Mouse (Mus musculus): ENCODE data around the gene Btf3l4. TPM values are rescaled to one million over a fixed set of nuclear protein-coding genes. Genes with fewer than 3 reads are reported as not detected.

Btf3l4 gene
- polyA plus RNA-seq, 1 experiment from 2014 or later: 138 TPM

DNA sequence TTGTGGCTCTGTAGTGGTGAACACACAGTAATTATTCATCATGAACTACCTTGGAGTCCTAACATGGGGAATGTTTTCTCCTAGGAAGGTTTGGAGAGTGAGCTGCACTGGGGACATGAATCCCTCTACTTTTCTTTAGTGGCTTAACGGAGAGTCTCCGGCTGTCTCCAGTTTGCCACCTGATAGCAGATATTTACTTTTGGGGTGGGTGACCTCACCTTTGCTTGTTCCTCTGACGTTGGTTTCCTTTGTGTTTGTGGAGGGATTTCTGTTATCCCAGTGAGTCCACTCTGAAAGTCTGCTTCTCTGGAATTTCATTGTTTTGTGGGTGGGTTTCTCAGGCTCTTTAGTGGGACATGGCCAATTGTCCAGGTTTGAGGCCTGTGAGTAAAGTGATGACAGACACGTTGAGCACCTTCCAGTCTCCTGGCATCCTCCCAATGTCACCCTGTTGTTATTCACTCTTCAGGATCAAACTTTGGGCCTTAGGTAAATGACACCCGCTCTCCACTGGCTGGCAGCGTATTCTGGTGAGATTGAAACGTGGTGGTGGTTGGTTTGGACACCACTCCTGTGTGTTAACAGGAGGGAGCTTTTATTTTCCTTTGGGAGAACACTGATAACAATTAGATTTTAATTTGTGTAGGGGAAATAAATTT lies 8.6 kb upstream of the Btf3l4 start:
- WGBS: 86% methylated on average over 7 of the region's 7 CpGs
- H3K4me2 ChIP-seq (replicated peaks): no peak overlapping the region
- H3K4me1 ChIP-seq: peaks cover 8% of the 10 kb centered on the region; the same call in 1 of the 2 replicates
- H3K9ac ChIP-seq: no peak overlapping the region
- H3K36me3 ChIP-seq: no peaks in the 10 kb centered on the region
- no peaks in the 10 kb centered on the region for H3K9me3 ChIP-seq (replicated peaks)
- no peak overlapping the region for H3K4me3 ChIP-seq (replicated peaks)
- no peak for ATAC-seq (ENCODE audit: insufficient number of reproducible peaks, low FRiP score, low TSS enrichment, low read depth)
- H3K27me3 ChIP-seq: no peaks in the 10 kb centered on the region
- no peak overlapping the region for H3K27ac ChIP-seq (replicated peaks)

DNA sequence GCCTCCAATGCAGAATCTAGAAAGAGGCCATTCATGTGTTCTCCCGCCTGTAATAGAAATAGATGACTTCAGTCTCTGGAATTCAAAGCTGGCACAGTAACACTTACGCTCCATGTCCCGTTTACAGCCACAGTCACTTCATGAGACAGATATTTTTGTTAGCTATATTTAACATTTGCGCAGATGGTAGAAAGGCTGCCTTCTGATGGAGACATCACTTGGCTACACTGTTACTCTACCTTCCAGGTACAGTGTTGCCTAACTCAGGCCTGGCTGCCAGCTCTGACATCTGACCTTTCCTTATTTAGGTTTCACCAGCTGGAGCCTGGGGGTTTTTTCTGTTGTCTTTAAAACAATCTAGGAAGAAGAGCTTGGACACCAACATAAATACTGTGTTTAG lies 4.6 kb upstream of the Btf3l4 start:
- no peak for ATAC-seq (ENCODE audit: insufficient number of reproducible peaks, low FRiP score, low TSS enrichment, low read depth)
- Histone ChIP-seq H3K9me3 (replicated peaks) (no peaks in the 10 kb centered on the region), H3K4me3 (replicated peaks) (no peak overlapping the region), H3K4me1 (peaks cover 25% of the 10 kb centered on the region), H3K27me3 (no peaks in the 10 kb centered on the region), H3K27ac (replicated peaks) (no peak overlapping the region), H3K36me3 (no peaks in the 10 kb centered on the region), H3K4me2 (replicated peaks) (no peak overlapping the region), H3K9ac (no peak overlapping the region)
- WGBS: 67% methylated on average over 4 of the region's 4 CpGs

DNA sequence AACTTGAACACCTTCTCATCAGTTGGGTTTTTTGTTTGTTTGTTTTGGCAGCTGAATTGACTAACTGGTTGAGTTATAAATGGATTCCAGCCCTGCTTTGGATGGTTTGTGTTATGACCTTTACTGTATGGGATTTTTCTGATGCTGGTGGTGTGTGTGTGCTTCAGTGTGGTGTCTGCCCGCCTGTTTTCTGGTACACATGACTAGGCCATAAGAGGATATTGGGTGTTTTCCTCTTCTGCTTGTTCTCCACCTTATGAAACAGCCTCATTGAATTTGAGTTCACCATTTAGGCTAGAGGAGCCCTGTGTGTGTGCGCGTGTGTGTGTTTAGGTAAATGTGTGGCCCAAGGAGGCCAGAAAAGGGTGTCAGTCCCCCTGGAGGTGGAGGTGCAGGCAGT lies 2.1 kb upstream of the Btf3l4 start:
- H3K9me3 ChIP-seq (replicated peaks): no peaks in the 10 kb centered on the region
- no peak for ATAC-seq (ENCODE audit: insufficient number of reproducible peaks, low FRiP score, low TSS enrichment, low read depth)
- 56% methylated on average over 3 of the region's 3 CpGs for WGBS
- H3K27ac ChIP-seq (replicated peaks): no peak overlapping the region
- H3K36me3 ChIP-seq: no peaks in the 10 kb centered on the region
- H3K4me2 ChIP-seq (replicated peaks): peak overlapping the region; percentile 74
- peaks cover 33% of the 10 kb centered on the region for H3K4me1 ChIP-seq
- no peaks in the 10 kb centered on the region for H3K27me3 ChIP-seq
- H3K9ac ChIP-seq: peak overlapping the region; percentile 93
- H3K4me3 ChIP-seq (replicated peaks): peak overlapping the region; percentile 91

- 0% methylated on average over 15 of the region's 15 CpGs for WGBS
- H3K9me3 ChIP-seq (replicated peaks): no peaks in the 10 kb centered on the region
- peaks cover 33% of the 10 kb centered on the region for H3K4me1 ChIP-seq
- peaks cover 4% of the 10 kb centered on the region; the same call in 1 of the 2 replicates for H3K36me3 ChIP-seq
- ATAC-seq (ENCODE audit: insufficient number of reproducible peaks, low FRiP score, low TSS enrichment, low read depth): no peak
- H3K9ac ChIP-seq: peak overlapping the region; percentile 93
- H3K27ac ChIP-seq (replicated peaks): peak overlapping the region; percentile 100
- H3K27me3 ChIP-seq: no peaks in the 10 kb centered on the region
- peak overlapping the region; percentile 91 for H3K4me3 ChIP-seq (replicated peaks)
- H3K4me2 ChIP-seq (replicated peaks): peak overlapping the region; percentile 74
Measured at GRCm38 (mm10) chr4:108834971-108835311, 1.5 kb upstream of the Btf3l4 start.

DNA sequence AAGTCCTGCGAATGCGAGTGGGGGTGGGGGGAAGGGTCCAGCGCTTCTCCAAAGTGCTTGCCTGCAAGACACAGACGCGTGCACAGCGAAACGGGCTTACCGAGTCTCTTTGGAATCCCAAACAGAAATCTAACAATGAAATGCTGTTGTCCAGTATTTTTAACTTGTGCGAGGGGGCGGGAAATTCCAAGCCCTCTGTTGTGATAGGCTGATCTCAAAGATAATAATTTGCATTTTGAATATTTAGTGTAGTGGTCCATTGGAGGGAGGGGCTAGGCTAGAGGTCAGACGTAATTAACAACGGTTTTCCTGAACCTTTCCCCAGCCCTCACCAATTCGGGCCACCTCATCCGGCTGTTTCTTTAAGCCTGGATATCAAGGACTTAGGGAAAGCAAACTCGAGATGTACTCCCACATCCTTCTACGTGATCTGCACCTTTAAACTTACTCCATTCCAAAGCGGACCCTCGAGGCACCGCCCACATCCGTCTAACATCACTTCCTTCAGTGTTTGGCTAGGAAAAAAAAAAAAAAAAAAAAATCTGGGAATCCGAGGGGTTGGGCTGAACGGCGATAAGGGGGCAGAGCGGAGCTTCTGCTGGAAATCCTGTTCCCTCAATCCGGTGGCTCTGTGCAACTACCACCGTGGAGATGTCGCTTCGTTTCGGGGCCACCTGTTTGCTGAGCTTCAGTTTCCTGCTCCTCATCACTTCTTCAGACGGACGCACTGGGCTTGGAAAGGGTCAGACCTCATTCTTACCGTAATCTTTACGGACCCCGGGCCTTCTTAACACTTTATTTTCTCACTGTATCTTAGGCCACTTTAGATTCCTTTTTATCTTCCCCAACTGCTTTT lies 929 bp upstream of the Btf3l4 start, which contains the start of gene Txndc12:
Gene Txndc12 (plus strand): TSS at position 487 of the 856 bp plus-strand sequence.
- Histone ChIP-seq H3K27ac (replicated peaks) (peak within 1 kb of the TSS; percentile 100), H3K4me1 (peaks cover 33% of the 10 kb centered on the region), H3K9me3 (replicated peaks) (no peaks in the 10 kb centered on the region), H3K4me2 (replicated peaks) (peak within 1 kb of the TSS; percentile 74), H3K36me3 (peaks cover 6% of the 10 kb centered on the region; the same call in 1 of the 2 replicates), H3K9ac (peak within 1 kb of the TSS; percentile 93), H3K27me3 (no peaks in the 10 kb centered on the region), H3K4me3 (replicated peaks) (peak within 1 kb of the TSS; percentile 91)
- under 1% methylated on average over 34 of the region's 34 CpGs for WGBS
- peak; percentile 85 for ATAC-seq (ENCODE audit: insufficient number of reproducible peaks, low FRiP score, low TSS enrichment, low read depth)

DNA sequence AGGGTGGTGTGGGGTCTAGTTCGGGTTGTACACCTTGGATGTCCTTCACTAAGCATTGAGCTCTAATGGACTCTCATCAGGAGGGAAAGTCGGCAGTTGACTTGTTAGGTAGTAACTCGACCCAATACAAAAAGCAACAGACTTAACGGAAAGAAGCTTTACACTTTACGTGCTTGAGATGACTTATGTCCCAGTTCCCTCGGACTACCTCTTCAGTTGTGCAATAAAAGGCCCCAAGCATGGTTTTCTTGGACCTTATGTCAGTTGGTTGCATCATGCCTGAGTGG lies 357 bp upstream of the Btf3l4 start:
- Histone ChIP-seq H3K9me3 (replicated peaks) (no peaks in the 10 kb centered on the region), H3K4me1 (peaks cover 33% of the 10 kb centered on the region), H3K27ac (replicated peaks) (peak overlapping the region; percentile 100), H3K4me3 (replicated peaks) (peak overlapping the region; percentile 91), H3K9ac (peak overlapping the region; percentile 93), H3K4me2 (replicated peaks) (peak overlapping the region; percentile 74), H3K27me3 (no peaks in the 10 kb centered on the region), H3K36me3 (peaks cover 9% of the 10 kb centered on the region; the same call in 1 of the 2 replicates)
- no peak for ATAC-seq (ENCODE audit: insufficient number of reproducible peaks, low FRiP score, low TSS enrichment, low read depth)
- under 1% methylated on average over 6 of the region's 6 CpGs for WGBS

DNA sequence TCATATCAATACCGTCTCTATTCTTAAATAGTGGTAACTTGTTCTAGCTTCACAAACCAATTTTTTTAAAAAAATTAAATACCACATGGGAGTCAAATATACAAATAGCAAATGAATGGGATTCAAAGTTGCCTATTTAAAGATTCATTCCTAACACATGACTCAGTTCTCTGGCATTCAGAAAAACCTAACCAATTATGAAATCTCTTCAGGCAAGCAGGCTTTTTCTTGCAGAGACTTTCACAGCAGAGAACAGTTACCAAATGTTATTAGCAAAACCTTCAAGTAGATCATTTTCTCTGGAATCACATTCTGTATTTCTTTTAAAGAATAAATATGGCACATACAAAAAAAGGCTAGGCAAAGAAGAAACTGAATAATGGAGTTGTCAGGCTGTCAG lies 2.7 kb downstream of the Btf3l4 start:
- Histone ChIP-seq H3K9ac (no peak overlapping the region), H3K27ac (replicated peaks) (no peak overlapping the region), H3K27me3 (no peaks in the 10 kb centered on the region), H3K4me2 (replicated peaks) (no peak overlapping the region), H3K9me3 (replicated peaks) (no peaks in the 10 kb centered on the region), H3K36me3 (peaks cover 20% of the 10 kb centered on the region), H3K4me1 (peaks cover 15% of the 10 kb centered on the region), H3K4me3 (replicated peaks) (no peak overlapping the region)
- WGBS: 60% methylated on average over 1 of the region's 1 CpGs
- no peak for ATAC-seq (ENCODE audit: insufficient number of reproducible peaks, low FRiP score, low TSS enrichment, low read depth)

GRCm38 (mm10) chr4:108826643-108827042 lies 6.8 kb downstream of the Btf3l4 start:
- WGBS: 71% methylated on average over 2 of the region's 2 CpGs
- no peaks in the 10 kb centered on the region for H3K27me3 ChIP-seq
- H3K9me3 ChIP-seq (replicated peaks): no peaks in the 10 kb centered on the region
- ATAC-seq (ENCODE audit: insufficient number of reproducible peaks, low FRiP score, low TSS enrichment, low read depth): no peak
- no peak overlapping the region for H3K9ac ChIP-seq
- no peak overlapping the region for H3K4me3 ChIP-seq (replicated peaks)
- no peak overlapping the region for H3K27ac ChIP-seq (replicated peaks)
- H3K36me3 ChIP-seq: peaks cover 49% of the 10 kb centered on the region
- no peak overlapping the region for H3K4me2 ChIP-seq (replicated peaks)
- peaks cover 1% of the 10 kb centered on the region; the same call in 1 of the 2 replicates for H3K4me1 ChIP-seq

- Histone ChIP-seq H3K27me3 (no peaks in the 10 kb centered on the region), H3K36me3 (peaks cover 52% of the 10 kb centered on the region), H3K4me2 (replicated peaks) (no peak overlapping the region), H3K4me3 (replicated peaks) (no peak overlapping the region), H3K9ac (no peak overlapping the region), H3K4me1 (no peaks in the 10 kb centered on the region), H3K27ac (replicated peaks) (no peak overlapping the region), H3K9me3 (replicated peaks) (no peaks in the 10 kb centered on the region)
- ATAC-seq (ENCODE audit: insufficient number of reproducible peaks, low FRiP score, low TSS enrichment, low read depth): no peak
- 86% methylated on average over 1 of the region's 1 CpGs for WGBS
Measured at GRCm38 (mm10) chr4:108826096-108826495, 7.3 kb downstream of the Btf3l4 start.

GRCm38 (mm10) chr4:108825677-108826076 lies 7.7 kb downstream of the Btf3l4 start:
- no peak for ATAC-seq (ENCODE audit: insufficient number of reproducible peaks, low FRiP score, low TSS enrichment, low read depth)
- 84% methylated on average over 3 of the region's 3 CpGs for whole genome bisulfite sequencing
- H3K36me3 ChIP-seq: peaks cover 56% of the 10 kb centered on the region

DNA sequence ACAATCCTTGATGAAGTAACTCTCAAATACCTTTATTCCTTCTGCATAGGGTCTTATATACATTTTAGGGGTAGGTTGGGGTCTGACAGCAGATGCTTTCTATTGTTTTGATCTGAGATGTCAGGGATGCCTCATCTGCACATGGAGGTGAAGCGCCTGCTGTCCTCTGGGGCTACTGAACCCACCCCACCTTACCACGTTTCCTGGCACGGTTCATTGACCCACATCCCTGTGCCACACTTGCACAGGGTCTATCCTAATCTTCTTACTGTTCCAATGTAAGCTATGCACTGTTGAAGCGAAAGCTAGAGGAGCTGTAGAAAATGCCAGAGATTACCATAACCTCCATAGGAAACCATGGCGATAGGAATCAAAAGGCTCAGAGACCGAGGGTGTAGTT lies 21.9 kb downstream of the Btf3l4 start:
- H3K4me3 ChIP-seq (replicated peaks): no peak overlapping the region
- no peaks in the 10 kb centered on the region for H3K4me1 ChIP-seq
- no peak for ATAC-seq (ENCODE audit: insufficient number of reproducible peaks, low FRiP score, low TSS enrichment, low read depth)
- H3K9ac ChIP-seq: no peak overlapping the region
- 76% methylated on average over 6 of the region's 6 CpGs for WGBS
- H3K36me3 ChIP-seq: peaks cover 4% of the 10 kb centered on the region
- no peaks in the 10 kb centered on the region for H3K27me3 ChIP-seq
- H3K27ac ChIP-seq (replicated peaks): no peak overlapping the region
- no peaks in the 10 kb centered on the region for H3K9me3 ChIP-seq (replicated peaks)
- H3K4me2 ChIP-seq (replicated peaks): no peak overlapping the region

More at GRCm38 (mm10) chr4:108825677-108826076, 7.7 kb downstream of the Btf3l4 start:
- Histone ChIP-seq H3K9me3 (replicated peaks) (no peaks in the 10 kb centered on the region), H3K4me2 (replicated peaks) (no peak overlapping the region), H3K9ac (no peak overlapping the region), H3K4me3 (replicated peaks) (no peak overlapping the region), H3K27me3 (no peaks in the 10 kb centered on the region), H3K4me1 (no peaks in the 10 kb centered on the region), H3K27ac (replicated peaks) (no peak overlapping the region)
